Mouse (Mus musculus): ENCODE measurements around the gene Foxo6.

Foxo6 gene

DNA sequence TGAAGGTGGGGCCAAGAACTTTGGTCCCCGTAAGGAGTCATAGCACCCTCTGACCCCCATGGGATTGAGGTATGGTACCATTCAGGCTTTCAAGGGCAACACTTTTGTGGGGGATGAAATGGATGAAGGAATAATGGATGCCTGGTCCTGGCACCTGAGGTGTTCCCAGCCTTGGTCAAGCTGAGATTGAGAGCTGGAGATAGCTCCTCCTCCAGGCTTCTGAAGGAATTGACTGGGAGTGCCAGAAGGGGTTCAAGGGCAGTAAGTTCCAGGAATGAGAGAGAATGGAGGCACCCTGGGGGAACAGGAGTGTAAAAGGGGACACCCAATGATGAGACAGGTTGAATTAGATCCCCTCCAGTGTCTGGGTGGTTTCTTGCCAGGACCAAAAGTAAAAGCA is 3.0 kb downstream of the Foxo6 start:
- DNase-seq (ENCODE audit: low spot score) = no peak

DNA sequence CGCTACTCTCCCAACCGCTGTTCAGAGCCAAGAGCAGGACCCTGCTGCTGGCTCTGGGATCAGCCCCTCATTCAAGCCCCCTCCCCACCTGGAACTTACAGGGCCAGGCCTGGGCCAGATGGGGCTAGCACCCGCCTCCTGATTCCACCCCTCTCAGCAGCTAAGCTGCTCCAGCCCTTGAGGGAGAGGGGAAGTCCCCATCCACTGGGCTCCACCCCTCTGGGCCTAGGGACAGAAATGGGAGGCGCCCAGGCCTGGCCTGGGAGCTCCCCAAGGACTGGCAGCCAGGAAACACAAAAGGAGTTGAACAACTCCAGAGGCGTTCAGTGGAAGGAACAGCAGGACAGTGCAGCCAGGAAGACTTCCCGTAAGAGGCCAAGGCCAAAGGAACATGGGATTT is 4.0 kb downstream of the Foxo6 start:
- peak; percentile 91 for DNase-seq (ENCODE audit: low spot score)

DNA sequence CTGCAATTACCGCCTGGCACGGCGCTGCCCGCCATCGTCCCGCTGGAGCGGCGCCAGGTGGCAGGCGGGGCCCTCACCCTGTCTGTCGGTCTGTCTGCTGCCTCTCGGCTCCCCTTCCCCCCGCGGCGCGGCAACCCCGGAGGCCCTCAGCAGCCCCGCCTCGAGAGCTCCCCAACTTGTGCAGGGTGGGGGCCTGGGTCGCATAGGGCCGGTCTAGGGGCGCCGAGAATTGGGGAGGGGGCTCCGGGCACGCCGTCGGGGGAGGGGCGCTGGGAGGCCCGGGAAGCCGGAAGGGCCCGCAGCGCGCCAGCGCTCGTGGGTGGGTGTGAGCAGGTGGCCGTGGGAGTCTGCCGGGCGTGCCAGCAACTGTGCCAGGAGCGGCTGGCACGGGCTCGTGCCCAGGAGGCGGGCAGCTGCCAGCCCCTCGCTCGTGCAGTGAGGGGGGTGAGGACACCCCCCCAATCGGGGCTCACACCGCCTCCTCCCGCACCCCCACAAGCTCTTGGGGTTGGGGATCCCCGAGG is 4.5 kb downstream of the Foxo6 start:
- no peak for DNase-seq (ENCODE audit: low spot score)

DNA sequence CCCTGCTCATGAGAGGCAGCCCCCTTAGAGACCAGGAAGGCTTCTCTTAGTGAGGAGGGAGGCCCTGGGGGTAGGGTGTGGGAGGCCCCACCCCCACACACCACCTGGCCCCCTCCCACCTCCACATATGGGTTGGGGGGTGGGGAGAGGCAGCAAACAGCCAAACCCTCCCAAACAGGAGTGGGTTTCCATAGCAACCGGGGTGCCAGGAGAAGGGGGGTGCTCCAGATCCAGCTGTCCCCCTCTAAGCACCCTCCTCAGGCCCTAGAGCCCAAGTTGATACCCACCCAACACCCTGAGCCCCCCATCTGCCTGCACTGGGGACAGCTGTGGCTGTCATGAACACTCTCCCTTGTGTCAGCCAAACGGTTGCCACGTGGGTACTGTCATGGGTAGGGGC is 6.1 kb downstream of the Foxo6 start:
- no peak for DNase-seq (ENCODE audit: low spot score)

DNA sequence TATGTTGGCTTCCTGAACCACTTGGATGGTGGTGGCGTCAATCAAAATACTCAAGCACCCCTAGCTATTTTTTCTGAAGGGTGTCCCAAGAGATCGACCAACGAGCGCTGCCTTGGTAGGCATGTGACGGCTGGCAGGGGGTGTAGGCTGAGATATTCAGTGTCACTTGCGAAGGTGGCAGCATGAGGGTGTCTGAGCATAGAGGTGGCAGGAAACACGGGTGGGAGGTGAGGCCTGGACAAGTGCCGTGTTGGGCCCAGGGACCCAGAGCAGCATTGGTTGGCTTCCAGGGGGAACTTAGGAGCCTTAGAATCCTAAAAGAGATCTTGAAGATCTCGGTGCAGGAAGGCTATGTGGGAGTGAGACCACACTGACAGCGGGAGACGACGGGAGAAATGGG is 6.7 kb downstream of the Foxo6 start:
- no peak for DNase-seq (ENCODE audit: low spot score)

DNA sequence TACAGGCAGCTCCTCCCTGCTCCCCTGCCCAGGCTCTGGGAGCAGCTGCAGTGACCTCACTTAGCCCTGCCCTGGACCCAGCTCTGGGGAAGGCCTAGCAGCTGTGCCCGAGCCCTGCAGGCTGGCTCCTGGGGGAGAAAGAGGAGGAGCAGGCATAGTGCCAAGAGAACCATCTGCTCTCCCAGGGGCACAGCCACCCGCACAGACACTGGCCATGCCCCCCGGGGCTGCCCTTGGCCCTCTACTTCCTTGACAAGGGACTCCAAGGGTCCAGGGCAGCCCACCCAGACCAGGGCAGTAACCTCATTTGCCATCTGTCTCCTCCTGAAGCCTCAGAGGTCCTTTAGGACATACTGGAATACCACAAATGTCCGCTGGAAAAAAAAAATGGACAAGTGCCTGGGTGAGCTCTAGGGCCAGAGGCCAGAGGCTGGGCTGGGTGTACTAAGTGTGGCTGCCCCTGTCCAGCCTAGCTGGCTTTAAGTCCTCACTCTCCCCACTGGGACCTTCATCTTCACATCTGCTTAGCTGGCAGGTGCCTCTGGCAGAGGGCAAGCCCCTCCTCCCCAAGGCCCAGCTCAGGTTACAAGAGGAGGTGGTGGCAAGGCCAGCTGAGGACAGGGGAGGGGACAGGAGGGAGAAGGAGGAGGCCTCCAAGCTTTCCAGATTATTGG is 9.8 kb downstream of the Foxo6 start:
- peak; percentile 81 for DNase-seq (ENCODE audit: low spot score)

DNA sequence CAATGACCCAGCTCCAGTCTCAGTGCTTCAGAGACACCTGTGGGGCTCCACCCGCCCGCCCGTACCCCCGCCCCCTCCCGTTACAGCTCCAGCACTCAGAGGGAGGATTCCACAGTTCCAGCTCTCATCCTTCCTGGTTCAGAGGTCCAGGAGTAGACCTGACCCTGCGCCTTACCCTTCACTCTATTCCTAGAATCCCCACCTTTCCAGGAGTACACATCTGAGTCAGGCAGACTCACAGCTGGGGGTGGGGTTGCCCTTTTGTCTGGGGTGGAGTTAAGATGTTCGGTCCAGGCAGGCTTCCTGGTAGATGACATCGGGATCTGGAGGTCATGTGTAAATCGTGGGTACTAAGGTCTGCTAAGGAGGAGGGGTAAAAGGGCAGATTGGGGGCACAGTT is 11.7 kb downstream of the Foxo6 start:
- no peak for DNase-seq (ENCODE audit: low spot score)

DNA sequence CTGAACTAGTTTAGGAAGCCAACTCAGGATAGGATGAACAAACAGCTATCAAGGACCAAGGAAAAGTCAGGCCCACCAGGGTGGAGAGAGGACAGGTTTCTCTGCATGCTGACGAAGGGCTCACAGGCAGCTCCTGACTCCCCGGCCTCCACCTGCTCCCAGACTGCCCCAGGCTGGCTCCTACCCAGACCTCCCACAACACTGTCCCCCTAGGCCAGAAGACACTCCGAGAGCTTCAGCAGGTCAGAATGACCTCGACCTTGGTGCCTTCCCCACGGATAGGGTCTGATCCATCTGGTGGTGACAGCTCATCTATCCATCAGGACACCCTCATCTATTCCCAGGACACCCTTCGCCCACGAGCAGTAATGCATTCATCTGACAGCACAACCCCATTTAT is 13.6 kb downstream of the Foxo6 start:
- no peak for DNase-seq (ENCODE audit: low spot score)

DNA sequence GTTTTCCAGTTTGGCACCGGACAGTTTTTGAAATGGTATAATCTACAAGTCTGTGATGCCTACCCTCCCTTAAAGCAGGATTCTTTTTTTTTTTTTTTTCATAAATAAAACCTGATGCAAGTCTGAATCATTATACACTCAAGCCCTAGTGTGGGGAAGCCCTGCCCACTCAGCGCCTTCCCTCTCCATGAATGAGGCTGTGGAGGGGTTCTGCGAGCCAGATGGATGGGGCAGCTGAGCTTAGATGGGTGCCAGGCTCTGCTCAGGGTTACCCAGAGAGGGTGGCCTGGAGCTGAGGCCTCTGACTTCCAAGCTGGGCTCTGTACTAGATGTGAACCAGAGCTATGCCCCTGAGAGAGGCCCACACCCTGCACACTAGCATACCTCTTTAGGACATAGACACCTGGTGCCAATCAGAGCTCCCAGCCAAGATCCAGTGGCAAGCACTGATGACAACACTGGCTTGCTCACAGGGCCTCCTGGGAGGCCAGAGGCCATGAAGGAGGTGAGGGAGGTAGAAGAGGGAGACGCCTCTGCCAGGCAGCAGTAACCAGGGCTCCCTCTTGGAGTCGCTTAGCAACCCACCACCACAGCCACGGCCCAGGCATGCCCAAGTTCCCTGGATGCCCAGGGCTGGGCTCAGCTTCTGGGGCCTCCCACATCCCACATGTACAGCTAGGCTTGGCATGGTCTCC is 15.1 kb downstream of the Foxo6 start:
- no peak for DNase-seq (ENCODE audit: low spot score)

DNA sequence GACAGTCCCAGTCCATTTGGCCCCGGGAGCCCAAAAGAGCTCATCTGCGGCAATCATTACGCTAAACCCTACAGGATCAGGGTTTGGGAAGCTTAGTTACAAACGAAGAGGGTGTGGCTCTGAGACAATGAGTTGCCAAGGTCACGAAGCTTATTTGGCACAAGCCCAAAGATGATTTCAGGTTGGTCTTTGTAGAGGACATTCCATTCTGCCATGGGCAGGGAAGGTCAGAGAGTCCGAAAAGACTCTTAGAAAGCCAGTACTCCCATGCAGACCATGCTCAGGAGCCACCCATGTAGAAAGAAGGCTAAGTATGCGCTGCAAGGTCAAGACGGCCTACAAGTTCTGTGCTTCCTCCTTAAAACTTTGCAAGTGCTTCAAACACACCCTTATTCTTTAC is 15.9 kb downstream of the Foxo6 start:
- no peak for DNase-seq (ENCODE audit: low spot score)

DNA sequence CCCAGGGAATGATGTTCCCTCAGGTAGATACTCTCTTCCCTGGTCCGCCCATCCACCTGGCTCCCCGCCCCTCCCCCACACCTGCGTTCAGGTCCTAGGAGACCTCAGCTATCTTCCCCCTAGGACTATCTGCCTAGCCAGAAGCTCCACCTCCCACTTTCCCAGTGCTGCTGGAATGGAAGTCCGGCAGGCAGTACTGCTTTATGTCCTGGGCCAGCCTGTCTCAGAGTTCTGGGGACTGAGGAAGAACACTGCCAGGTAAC is 16.3 kb downstream of the Foxo6 start:
- no peak for DNase-seq (ENCODE audit: low spot score)

DNA sequence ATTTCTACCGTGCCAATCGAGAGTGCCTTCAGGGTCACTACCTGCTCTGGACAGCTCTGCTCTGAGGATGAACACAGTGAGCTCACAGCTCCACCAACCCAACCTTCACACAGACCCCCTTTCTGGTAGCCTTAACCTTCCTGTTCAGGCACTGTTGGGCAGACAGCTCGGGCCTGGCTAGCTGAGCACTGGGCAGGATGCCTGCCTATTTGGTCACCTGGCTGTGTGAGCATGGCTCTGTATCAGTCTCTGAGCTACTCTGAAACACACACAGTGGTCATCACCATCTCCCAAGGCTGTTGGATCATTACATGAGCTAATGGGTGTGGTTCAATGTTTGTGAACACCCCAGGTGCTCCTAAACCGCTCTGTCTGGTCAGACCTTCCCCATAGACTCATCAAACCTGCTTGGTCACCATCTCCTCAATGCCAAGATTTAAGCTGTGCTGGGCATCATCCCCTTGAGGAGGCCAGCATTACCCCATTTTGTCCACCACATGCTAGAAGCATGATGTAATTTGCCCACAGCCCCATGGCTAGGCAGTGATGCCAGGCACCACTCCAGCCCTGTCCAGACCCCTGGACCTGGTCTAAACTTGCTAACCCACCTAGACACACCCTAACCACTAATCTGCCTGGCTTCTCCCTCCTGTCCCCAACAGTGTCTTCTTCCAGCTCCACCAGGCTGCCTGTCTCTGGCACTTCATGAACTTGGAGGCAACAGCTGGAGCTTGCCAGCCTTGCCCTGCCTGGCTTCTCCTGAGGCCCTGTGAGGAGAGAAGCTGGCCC is 16.8 kb downstream of the Foxo6 start:
- DNase-seq (ENCODE audit: low spot score) = no peak

DNA sequence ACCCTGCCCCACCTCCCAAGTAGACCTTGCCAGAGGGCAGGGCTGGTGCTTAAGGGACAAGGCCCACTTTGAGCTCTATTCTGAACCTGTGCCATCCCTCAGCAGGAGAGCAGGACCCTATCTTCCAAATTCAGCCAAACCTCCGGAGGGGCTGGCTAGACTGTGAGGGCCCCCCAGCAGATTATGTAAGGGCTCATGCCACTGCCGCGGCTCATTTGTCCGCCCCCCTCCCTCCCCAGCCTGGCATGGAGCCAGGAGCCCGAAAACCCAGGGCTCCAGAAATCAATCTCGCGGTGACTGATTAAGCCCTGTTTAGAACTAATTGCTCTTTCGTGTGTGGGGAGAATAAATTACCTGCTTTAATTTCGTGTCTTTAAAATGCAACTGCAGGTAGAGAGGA is 17.7 kb downstream of the Foxo6 start:
- no peak for DNase-seq (ENCODE audit: low spot score)

DNA sequence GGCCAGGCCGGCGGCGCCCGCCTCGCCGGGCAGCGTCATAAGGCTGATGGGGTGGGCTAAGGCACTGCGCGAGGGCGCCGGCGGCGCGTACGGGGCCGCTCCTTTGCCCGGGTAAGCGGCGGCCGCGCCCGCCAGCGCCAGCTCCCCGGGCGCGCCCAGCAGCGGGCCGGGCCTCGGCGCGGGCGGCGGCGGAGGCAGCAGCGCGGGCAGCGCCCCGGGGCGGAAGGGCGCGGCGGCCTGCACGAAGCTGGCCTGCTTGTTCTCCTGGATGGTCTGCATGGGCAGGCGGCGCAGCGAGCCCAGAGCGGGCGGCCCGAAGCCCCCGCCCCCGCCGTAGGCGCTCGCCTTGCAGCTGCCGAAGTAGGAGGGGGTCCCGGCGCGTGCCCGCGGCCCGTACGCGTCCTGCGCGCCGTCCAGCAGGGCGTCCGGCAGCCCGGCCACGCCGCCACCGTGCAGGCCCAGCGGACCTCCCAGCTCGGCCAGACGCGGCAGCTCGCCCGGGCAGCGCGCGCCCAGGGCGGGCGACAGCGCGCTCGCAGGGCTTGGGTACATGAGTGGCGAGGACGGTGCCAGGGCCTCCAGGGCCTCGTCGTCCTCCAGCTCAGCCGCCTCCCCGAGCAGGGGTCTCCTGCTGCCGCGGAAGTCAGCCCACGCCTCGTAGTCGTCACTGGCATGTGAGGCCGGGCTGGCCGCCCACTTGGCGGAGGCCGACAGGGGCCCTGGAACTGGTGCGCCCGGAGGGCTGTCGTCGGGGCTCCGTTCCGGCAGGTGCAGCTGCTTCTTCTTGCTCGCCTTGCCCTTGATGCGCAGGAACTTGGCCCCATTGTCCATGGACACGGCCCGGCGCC is 18.7 kb downstream of the Foxo6 start:
- no peak for DNase-seq (ENCODE audit: low spot score)

DNA sequence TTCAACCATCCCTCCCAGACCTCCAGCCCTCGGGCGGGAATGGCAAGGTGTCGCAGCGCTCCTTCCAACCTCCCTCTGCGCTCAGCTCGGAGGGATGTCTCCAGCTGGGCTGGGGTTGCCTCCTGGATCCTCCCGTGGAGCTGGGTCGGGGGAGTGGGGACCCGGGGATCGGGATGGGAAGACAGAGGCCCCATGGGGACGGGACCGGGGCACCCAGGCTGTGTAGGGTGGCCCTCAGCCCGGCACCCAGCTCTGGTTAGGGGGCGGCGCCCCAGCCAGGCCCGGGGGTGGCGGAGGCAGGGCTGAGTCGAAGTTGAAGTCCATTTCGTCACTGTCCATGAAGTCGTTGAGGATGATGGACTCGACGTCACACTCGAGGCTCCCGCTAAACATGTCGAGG is 19.5 kb downstream of the Foxo6 start:
- no peak for DNase-seq (ENCODE audit: low spot score)

DNA sequence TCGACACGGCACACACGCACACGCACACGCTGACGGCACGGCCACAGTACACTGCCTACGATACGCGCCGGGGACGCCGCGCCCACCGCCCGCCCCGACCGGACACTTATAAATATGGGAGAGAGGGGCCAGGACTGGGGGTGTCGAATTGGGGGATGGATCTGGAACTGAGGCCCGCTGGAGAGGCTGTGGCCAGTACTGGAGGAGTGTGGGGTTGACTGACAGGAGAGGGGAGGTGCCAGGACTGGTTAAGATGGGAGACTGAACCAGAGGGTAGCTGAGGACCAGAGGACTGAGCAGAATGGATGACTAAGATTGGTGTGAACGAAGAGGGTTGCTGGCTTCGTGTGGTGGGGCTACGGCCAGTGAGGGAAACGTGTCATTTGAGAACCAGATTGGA is 20.0 kb downstream of the Foxo6 start:
- DNase-seq (ENCODE audit: low spot score) = no peak

DNA sequence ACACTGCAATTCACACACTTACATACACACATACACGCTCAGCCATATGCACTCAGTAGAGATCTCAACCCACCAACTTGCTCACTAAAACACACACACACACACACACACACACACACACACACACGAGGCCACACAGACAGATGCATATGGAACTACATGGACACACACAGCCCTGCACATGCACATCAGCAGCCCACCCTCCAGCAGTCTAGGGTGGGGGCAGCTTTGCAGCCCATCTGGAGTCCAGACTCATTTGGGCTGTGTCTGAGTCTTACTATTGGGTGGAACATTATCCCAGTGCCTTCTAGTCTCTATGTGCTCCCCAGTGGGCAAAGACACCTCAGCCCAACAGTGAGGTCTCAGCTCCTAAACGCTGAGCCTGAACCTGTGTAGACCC is 23.0 kb downstream of the Foxo6 start:
- DNase-seq (ENCODE audit: low spot score) = no peak

DNA sequence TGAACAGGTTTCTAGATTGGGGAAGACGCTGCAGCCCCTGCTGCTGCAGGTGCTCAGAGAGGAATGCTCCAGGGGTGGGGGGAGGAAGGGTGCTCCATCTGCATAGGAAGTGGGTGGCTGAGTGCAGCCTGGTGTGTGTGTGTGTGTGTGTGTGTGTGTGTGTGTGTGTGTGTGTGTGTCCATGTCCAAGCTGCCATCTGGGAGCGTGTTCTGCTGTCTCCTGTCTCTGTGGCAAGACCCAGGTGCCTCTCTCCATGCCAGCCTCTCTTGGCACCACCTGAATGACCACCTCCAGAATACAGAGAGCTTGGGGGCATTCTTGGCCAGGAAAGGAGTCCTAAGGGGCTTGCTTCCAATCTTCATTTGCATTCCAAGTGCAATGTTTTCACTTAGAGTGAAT is 24.4 kb downstream of the Foxo6 start:
- no peak for DNase-seq (ENCODE audit: low spot score)

DNA sequence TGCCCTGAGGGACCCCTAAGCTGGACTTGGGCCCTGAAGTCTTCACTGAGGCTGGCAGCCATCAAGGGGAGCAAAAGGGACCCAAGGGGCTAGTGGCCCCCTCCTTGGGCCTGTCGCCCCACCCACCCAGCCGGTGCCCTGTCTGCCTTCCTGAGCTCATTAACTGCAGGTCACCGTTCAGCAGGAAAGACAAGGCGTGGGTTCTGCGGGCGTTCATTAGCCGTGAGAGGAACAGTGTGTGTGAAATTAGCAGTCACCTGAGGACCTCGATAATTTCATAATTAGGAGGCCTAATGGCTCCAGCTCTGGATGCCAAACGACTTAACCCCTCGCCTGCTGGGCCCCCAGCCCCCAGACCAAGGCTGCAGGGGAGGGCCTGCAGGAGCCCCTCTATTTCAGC is 24.9 kb downstream of the Foxo6 start:
- DNase-seq (ENCODE audit: low spot score) = no peak

DNA sequence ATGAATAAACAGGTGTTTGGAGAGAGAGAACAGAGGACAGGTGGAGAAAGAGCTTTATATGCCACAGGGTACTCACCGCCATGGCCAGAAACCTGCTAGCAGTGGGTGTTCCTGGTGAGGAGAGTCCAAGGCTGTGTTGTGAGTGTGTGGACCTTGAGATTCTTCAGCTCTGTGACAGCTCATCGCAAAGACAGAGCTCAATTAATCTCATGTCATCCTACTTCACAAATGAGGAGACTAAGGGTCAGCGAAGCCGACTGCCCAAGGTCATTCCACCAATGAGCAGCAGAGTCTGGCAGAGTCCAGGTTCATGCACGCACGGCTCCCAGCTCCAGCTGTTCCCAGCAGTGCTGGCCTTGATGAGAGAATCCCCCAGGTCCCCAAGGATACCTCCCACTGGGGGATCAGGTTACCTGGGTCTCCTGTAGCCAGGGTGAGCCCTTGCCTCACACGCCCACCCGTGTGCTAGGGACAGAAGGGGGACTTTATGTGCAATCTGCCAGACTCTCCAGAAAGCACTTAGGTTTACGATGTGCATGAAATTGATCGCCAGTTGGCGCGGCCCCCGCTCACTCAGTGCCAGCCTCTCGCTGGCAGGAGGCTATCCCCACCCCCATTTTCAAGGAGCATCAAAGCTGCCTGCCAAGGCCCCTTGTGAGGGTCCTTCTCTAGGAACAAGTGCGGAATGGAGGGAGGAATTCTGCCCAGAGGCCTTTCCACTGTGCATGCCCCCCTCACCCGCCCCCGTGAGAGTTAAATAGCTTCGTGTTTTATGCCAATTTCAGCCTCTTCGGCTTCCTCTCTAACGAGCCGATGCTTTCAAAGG is 27.6 kb downstream of the Foxo6 start:
- DNase-seq (ENCODE audit: low spot score) = no peak

DNA sequence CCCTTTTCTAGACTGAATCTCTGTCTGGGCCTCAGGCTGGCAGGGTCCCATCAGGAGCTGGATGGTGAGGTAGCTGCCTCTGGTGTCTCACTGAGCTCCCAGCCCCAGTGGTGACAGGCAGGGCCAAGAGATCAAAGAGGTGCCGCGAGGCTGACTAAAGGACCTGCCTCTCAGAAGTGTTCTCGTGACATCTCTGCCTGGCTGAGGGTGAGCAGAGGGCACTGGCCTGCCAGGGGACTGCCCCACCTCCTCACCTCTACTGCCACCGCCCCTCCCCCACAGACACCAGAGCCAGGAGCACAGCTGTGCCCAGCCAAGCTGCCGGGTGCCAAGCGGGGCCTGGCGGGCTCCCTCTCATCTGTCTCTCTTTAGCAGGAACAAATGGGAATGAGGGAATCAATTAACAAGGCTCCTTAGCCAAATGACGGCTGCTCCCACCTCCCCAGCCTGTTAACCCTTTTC is 38.3 kb downstream of the Foxo6 start:
- DNase-seq (ENCODE audit: low spot score) = peak; percentile 76

Measured in lung, postnatal 25 days (tissue).